Mouse (Mus musculus) intestine, embryonic 14.5 days (tissue): ENCODE measurements around the gene Rassf5. TPM values are rescaled to one million over a fixed set of nuclear protein-coding genes. Genes with fewer than 3 reads are reported as not detected.
A peak's percentile ranks its signal among the peaks of the same experiment; 100 is the strongest.
"Not testable (repeated sequence)": the region's sequence is repeated elsewhere in the genome, so short reads cannot be mapped to it uniquely, and the experiment has no call there.

ENCODE experiments used
- ATAC-seq: fragments of 200-750 bp; cut with Nextera tagmentation; replicated peaks from 2 replicates; pipeline ENCODE4 v1.8.0; 2017; ENCODE audit warnings: low read depth, moderate number of reproducible peaks, moderate TSS enrichment, moderate library complexity; ENCODE audit not compliant: low FRiP score, low TSS enrichment
- DNase-seq: peaks from one replicate; pipeline ENCODE4 v3.0.0-alpha.2; 2018; ENCODE audit warnings: low spot score
- H3K27ac ChIP-seq: fragments of 300-500 bp; sonication (generic); 2 replicates; pipeline ENCODE4 v1.5.1; 2014; ENCODE audit warnings: low read depth, mild to moderate bottlenecking, control low read depth
- H3K27me3 ChIP-seq: fragments of 300-500 bp; sonication (generic); replicated peaks from 2 replicates; pipeline ENCODE4 v1.6.1; 2014; ENCODE audit warnings: low read length, control low read depth; ENCODE audit not compliant: control insufficient read depth, insufficient read depth
- H3K36me3 ChIP-seq: fragments of 300-500 bp; sonication (generic); 2 replicates; pipeline ENCODE4 v1.6.1; 2014; ENCODE audit warnings: low read length, control low read depth; ENCODE audit not compliant: control insufficient read depth, insufficient read depth
- H3K4me1 ChIP-seq: fragments of 300-500 bp; sonication (generic); replicated peaks from 2 replicates; pipeline ENCODE4 v1.6.1; 2014; ENCODE audit warnings: low read length, control low read depth, mixed read lengths; ENCODE audit not compliant: control insufficient read depth, insufficient read depth
- H3K4me2 ChIP-seq: fragments of 300-500 bp; sonication (generic); 2 replicates; pipeline ENCODE4 v1.6.1; 2014; ENCODE audit warnings: low read length
- H3K4me3 ChIP-seq: fragments of 300-500 bp; sonication (generic); 2 replicates; pipeline ENCODE4 v1.5.1; 2014; ENCODE audit warnings: low read depth, low read length, control low read depth, mixed read lengths
- H3K9ac ChIP-seq: fragments of 300-500 bp; sonication (generic); 2 replicates; pipeline ENCODE4 v1.6.1; 2014; ENCODE audit warnings: mild to moderate bottlenecking, low read length
- H3K9me3 ChIP-seq: fragments of 300-500 bp; sonication (generic); 2 replicates; pipeline ENCODE4 v1.6.1; 2016; ENCODE audit warnings: low read length, control low read depth; ENCODE audit not compliant: control insufficient read depth
- WGBS: fragments of 180-500 bp; shearing (Covaris S2); extraction: QIAGEN DNeasy Blood & Tissue Kit; methylation state at CpG from one replicate; pipeline ENCODE4 v1.1.7; 2014; 5-methylcytosine and 5-hydroxymethylcytosine counted together
- polyA plus RNA-seq: library from polyadenylated mRNA; unstranded; fragments of >200 nt; fragmentation: Nextera tagmentation; extraction: Ambion mirVana; gene quantifications from 2 replicates; pipeline ENCODE4 v1.2.1, GENCODE M21; 2014

Gene Rassf5
- polyA plus RNA-seq, 1 experiment from 2014 or later = 2.9 TPM

- Histone ChIP-seq H3K9me3 (no peaks in the 10 kb centered on the region), H3K4me1 (no peaks in the 10 kb centered on the region), H3K9ac (no peak overlapping the region), H3K4me2 (no peak overlapping the region), H3K4me3 (no peak overlapping the region), H3K27me3 (no peaks in the 10 kb centered on the region), H3K27ac (no peak overlapping the region), H3K36me3 (no peaks in the 10 kb centered on the region)
- 35% methylated on average over 22 of the region's 22 CpGs for WGBS
- DNase-seq = peak; percentile 91
- 0 out of 2 replicates have a peak, but pooled peaks have one; percentile 21 for ATAC-seq
Measured at GRCm38 (mm10) chr1:131269797-131270578, 24.9 kb upstream of the Rassf5 start.

- Histone ChIP-seq H3K27me3 (no peaks in the 10 kb centered on the region), H3K9me3 (no peaks in the 10 kb centered on the region), H3K9ac (no peak overlapping the region), H3K4me1 (no peaks in the 10 kb centered on the region), H3K4me3 (no peak overlapping the region), H3K27ac (no peak overlapping the region), H3K4me2 (no peak overlapping the region), H3K36me3 (no peaks in the 10 kb centered on the region)
- DNase-seq = no peak
- ATAC-seq = no peak
- WGBS = 78% methylated on average over 10 of the region's 10 CpGs
Measured at GRCm38 (mm10) chr1:131268776-131269175, 23.7 kb upstream of the Rassf5 start.

GRCm38 (mm10) chr1:131263905-131264304, 18.8 kb upstream of the Rassf5 start:
- no peak overlapping the region for H3K27ac ChIP-seq
- no peaks in the 10 kb centered on the region for H3K36me3 ChIP-seq
- H3K9ac ChIP-seq = no peak overlapping the region
- H3K4me1 ChIP-seq = no peaks in the 10 kb centered on the region
- H3K4me3 ChIP-seq = no peak overlapping the region
- ATAC-seq = no peak
- WGBS = 78% methylated on average over 12 of the region's 12 CpGs
- no peak for DNase-seq
- H3K9me3 ChIP-seq = no peaks in the 10 kb centered on the region
- no peaks in the 10 kb centered on the region for H3K27me3 ChIP-seq
- no peak overlapping the region for H3K4me2 ChIP-seq

GRCm38 (mm10) chr1:131260309-131260656, 15.2 kb upstream of the Rassf5 start:
- H3K9me3 ChIP-seq = no peaks in the 10 kb centered on the region
- 29% methylated on average over 10 of the region's 10 CpGs for WGBS

GRCm38 (mm10) chr1:131259632-131260308, 14.7 kb upstream of the Rassf5 start:
- WGBS = 66% methylated on average over 10 of the region's 10 CpGs
- no peaks in the 10 kb centered on the region for H3K27me3 ChIP-seq
- H3K9ac ChIP-seq = no peak overlapping the region
- H3K27ac ChIP-seq = no peak overlapping the region
- H3K4me1 ChIP-seq = no peaks in the 10 kb centered on the region
- DNase-seq (no peak), ATAC-seq (no peak)
- no peaks in the 10 kb centered on the region for H3K9me3 ChIP-seq
- H3K36me3 ChIP-seq = no peaks in the 10 kb centered on the region
- H3K4me2 ChIP-seq = no peak overlapping the region
- no peak overlapping the region for H3K4me3 ChIP-seq

More at GRCm38 (mm10) chr1:131260309-131260656, 15.2 kb upstream of the Rassf5 start:
- H3K4me1 ChIP-seq = no peaks in the 10 kb centered on the region
- H3K27ac ChIP-seq = no peak overlapping the region
- no peaks in the 10 kb centered on the region for H3K27me3 ChIP-seq
- DNase-seq (peak; percentile 84), ATAC-seq (no peak)
- no peaks in the 10 kb centered on the region for H3K36me3 ChIP-seq
- H3K9ac ChIP-seq = no peak overlapping the region
- no peak overlapping the region for H3K4me2 ChIP-seq
- no peak overlapping the region for H3K4me3 ChIP-seq

GRCm38 (mm10) chr1:131257288-131257687, 12.2 kb upstream of the Rassf5 start:
- ATAC-seq (no peak), DNase-seq (no peak)
- Histone ChIP-seq H3K9ac (no peak overlapping the region), H3K9me3 (no peaks in the 10 kb centered on the region), H3K4me3 (no peak overlapping the region), H3K4me2 (no peak overlapping the region), H3K4me1 (no peaks in the 10 kb centered on the region), H3K27ac (no peak overlapping the region), H3K27me3 (no peaks in the 10 kb centered on the region), H3K36me3 (no peaks in the 10 kb centered on the region)
- 75% methylated on average over 6 of the region's 6 CpGs for WGBS

- H3K9me3 ChIP-seq, H3K27me3 ChIP-seq, DNase-seq, H3K9ac ChIP-seq, ATAC-seq, H3K4me2 ChIP-seq, H3K4me1 ChIP-seq, H3K4me3 ChIP-seq, H3K27ac ChIP-seq, H3K36me3 ChIP-seq: not testable (repeated sequence)
- WGBS = 70% methylated on average over 7 of the region's 7 CpGs
Measured at GRCm38 (mm10) chr1:131252516-131253250, 7.6 kb upstream of the Rassf5 start.

- no peak for ATAC-seq
- Histone ChIP-seq H3K27ac (no peak overlapping the region), H3K4me1 (peaks cover 19% of the 10 kb centered on the region; the same call in 1 of the 2 replicates), H3K4me2 (peak overlapping the region; percentile 97; the same call in 1 of the 2 replicates), H3K36me3 (no peaks in the 10 kb centered on the region), H3K9ac (no peak overlapping the region), H3K27me3 (peaks cover 42% of the 10 kb centered on the region), H3K4me3 (no peak overlapping the region), H3K9me3 (no peaks in the 10 kb centered on the region)
- DNase-seq = no peak
- 14% methylated on average over 7 of the region's 7 CpGs for WGBS
Measured at GRCm38 (mm10) chr1:131246433-131247395, 1.7 kb upstream of the Rassf5 start.
